Mouse (Mus musculus): Measurements from ENCODE around the gene Exd1. TPM values are rescaled to one million over a fixed set of nuclear protein-coding genes. Genes with fewer than 3 reads are reported as not detected.
"Not testable (repeated sequence)": the region's sequence is repeated elsewhere in the genome, so short reads cannot be mapped to it uniquely, and the experiment has no call there.

Gene Exd1
- total and polyA plus RNA-seq, 2 experiments: 0.83 to 0.87 TPM

- peak; percentile 81 for DNase-seq (ENCODE audit: extremely low read depth, low read depth, low spot score)
- Histone ChIP-seq H3K79me2 (ENCODE audit: control insufficient read depth, insufficient read depth, low read length) (no peaks in the 10 kb centered on the region), H3K36me3 (ENCODE audit: control insufficient read depth, insufficient read depth, low read length) (no peaks in the 10 kb centered on the region), H3K27ac (replicated peaks; ENCODE audit: insufficient read depth, low read depth, low read length) (no peak overlapping the region), H3K9ac (ENCODE audit: low read depth, low read length) (no peak overlapping the region), H3K27me3 (ENCODE audit: control insufficient read depth, insufficient read depth, low read length) (no peaks in the 10 kb centered on the region), H3K4me1 (ENCODE audit: control insufficient read depth, insufficient read depth, low read length) (no peaks in the 10 kb centered on the region), H3K4me3 (ENCODE audit: insufficient read depth, low read depth, low read length) (no peak overlapping the region)
- TF ChIP-seq CTCF (IDR thresholded peaks at IDR 0.05; ENCODE audit: low read depth, low read length) (no peak), POLR2A (IDR thresholded peaks at IDR 0.05; ENCODE audit: extremely low read depth, insufficient read depth, low read length) (no peak)
- WGBS: 15% methylated on average over 2 of the region's 2 CpGs
Observed at GRCm38 (mm10) chr2:119510856-119511255, 36.6 kb downstream of the Exd1 start.

- H3K4me3 ChIP-seq (ENCODE audit: insufficient read depth, low read depth, low read length): not testable (repeated sequence)
Observed at GRCm38 (mm10) chr2:119508518-119508917, 38.9 kb downstream of the Exd1 start.

GRCm38 (mm10) chr2:119507108-119507507, 40.3 kb downstream of the Exd1 start:
- no peaks in the 10 kb centered on the region for H3K27me3 ChIP-seq (ENCODE audit: control insufficient read depth, insufficient read depth, low read length)
- no peak for DNase-seq (ENCODE audit: extremely low read depth, low read depth, low spot score)
- H3K36me3 ChIP-seq (ENCODE audit: control insufficient read depth, insufficient read depth, low read length): no peaks in the 10 kb centered on the region
- no peak overlapping the region for H3K9ac ChIP-seq (ENCODE audit: low read depth, low read length)
- H3K4me1 ChIP-seq (ENCODE audit: control insufficient read depth, insufficient read depth, low read length): no peaks in the 10 kb centered on the region
- H3K79me2 ChIP-seq (ENCODE audit: control insufficient read depth, insufficient read depth, low read length): no peaks in the 10 kb centered on the region
- H3K4me3 ChIP-seq (ENCODE audit: insufficient read depth, low read depth, low read length): no peak overlapping the region
- H3K27ac ChIP-seq (replicated peaks; ENCODE audit: insufficient read depth, low read depth, low read length): no peak overlapping the region
- TF ChIP-seq POLR2A (IDR thresholded peaks at IDR 0.05; ENCODE audit: extremely low read depth, insufficient read depth, low read length) (no peak), CTCF (IDR thresholded peaks at IDR 0.05; ENCODE audit: low read depth, low read length) (peak; percentile 51)

More at GRCm38 (mm10) chr2:119508518-119508917, 38.9 kb downstream of the Exd1 start:
- not testable (repeated sequence) for DNase-seq (ENCODE audit: extremely low read depth, low read depth, low spot score); H3K27me3 ChIP-seq (ENCODE audit: control insufficient read depth, insufficient read depth, low read length); H3K79me2 ChIP-seq (ENCODE audit: control insufficient read depth, insufficient read depth, low read length); H3K4me1 ChIP-seq (ENCODE audit: control insufficient read depth, insufficient read depth, low read length); H3K36me3 ChIP-seq (ENCODE audit: control insufficient read depth, insufficient read depth, low read length); H3K27ac ChIP-seq (replicated peaks; ENCODE audit: insufficient read depth, low read depth, low read length); H3K9ac ChIP-seq (ENCODE audit: low read depth, low read length)
- WGBS: 66% methylated on average over 7 of the region's 7 CpGs

- Histone ChIP-seq H3K4me3 (ENCODE audit: insufficient read depth, low read depth, low read length) (no peak overlapping the region), H3K9ac (ENCODE audit: low read depth, low read length) (no peak overlapping the region), H3K27ac (replicated peaks; ENCODE audit: insufficient read depth, low read depth, low read length) (no peak overlapping the region), H3K79me2 (ENCODE audit: control insufficient read depth, insufficient read depth, low read length) (no peaks in the 10 kb centered on the region), H3K4me1 (ENCODE audit: control insufficient read depth, insufficient read depth, low read length) (no peaks in the 10 kb centered on the region), H3K27me3 (ENCODE audit: control insufficient read depth, insufficient read depth, low read length) (no peaks in the 10 kb centered on the region), H3K36me3 (ENCODE audit: control insufficient read depth, insufficient read depth, low read length) (no peaks in the 10 kb centered on the region)
- no peak for TF ChIP-seq CTCF (IDR thresholded peaks at IDR 0.05; ENCODE audit: low read depth, low read length)
- TF ChIP-seq POLR2A (IDR thresholded peaks at IDR 0.05; ENCODE audit: extremely low read depth, insufficient read depth, low read length): no peak
- no peak for DNase-seq (ENCODE audit: extremely low read depth, low read depth, low spot score)
- WGBS: 85% methylated on average over 2 of the region's 2 CpGs
Observed at GRCm38 (mm10) chr2:119500965-119501652, 46.3 kb downstream of the Exd1 start.

GRCm38 (mm10) chr2:119498859-119499258, 48.6 kb downstream of the Exd1 start:
- no peaks in the 10 kb centered on the region for H3K27me3 ChIP-seq (ENCODE audit: control insufficient read depth, insufficient read depth, low read length)
- H3K79me2 ChIP-seq (ENCODE audit: control insufficient read depth, insufficient read depth, low read length): no peaks in the 10 kb centered on the region
- TF ChIP-seq POLR2A (IDR thresholded peaks at IDR 0.05; ENCODE audit: extremely low read depth, insufficient read depth, low read length) (no peak), CTCF (IDR thresholded peaks at IDR 0.05; ENCODE audit: low read depth, low read length) (no peak)
- 69% methylated on average over 2 of the region's 2 CpGs for WGBS
- H3K4me1 ChIP-seq (ENCODE audit: control insufficient read depth, insufficient read depth, low read length): no peaks in the 10 kb centered on the region
- H3K36me3 ChIP-seq (ENCODE audit: control insufficient read depth, insufficient read depth, low read length): no peaks in the 10 kb centered on the region
- DNase-seq (ENCODE audit: extremely low read depth, low read depth, low spot score): no peak
- H3K27ac ChIP-seq (replicated peaks; ENCODE audit: insufficient read depth, low read depth, low read length): no peak overlapping the region
- no peak overlapping the region for H3K4me3 ChIP-seq (ENCODE audit: insufficient read depth, low read depth, low read length)
- no peak overlapping the region for H3K9ac ChIP-seq (ENCODE audit: low read depth, low read length)

GRCm38 (mm10) chr2:119496082-119496481, 51.3 kb downstream of the Exd1 start:
- Histone ChIP-seq H3K79me2 (ENCODE audit: control insufficient read depth, insufficient read depth, low read length) (no peaks in the 10 kb centered on the region), H3K36me3 (ENCODE audit: control insufficient read depth, insufficient read depth, low read length) (no peaks in the 10 kb centered on the region), H3K4me3 (ENCODE audit: insufficient read depth, low read depth, low read length) (no peak overlapping the region), H3K4me1 (ENCODE audit: control insufficient read depth, insufficient read depth, low read length) (no peaks in the 10 kb centered on the region), H3K9ac (ENCODE audit: low read depth, low read length) (no peak overlapping the region), H3K27ac (replicated peaks; ENCODE audit: insufficient read depth, low read depth, low read length) (no peak overlapping the region), H3K27me3 (ENCODE audit: control insufficient read depth, insufficient read depth, low read length) (no peaks in the 10 kb centered on the region)
- 84% methylated on average over 2 of the region's 2 CpGs for WGBS
- DNase-seq (ENCODE audit: extremely low read depth, low read depth, low spot score): no peak
- no peak for TF ChIP-seq CTCF (IDR thresholded peaks at IDR 0.05; ENCODE audit: low read depth, low read length)
- no peak for TF ChIP-seq POLR2A (IDR thresholded peaks at IDR 0.05; ENCODE audit: extremely low read depth, insufficient read depth, low read length)
